Mouse (Mus musculus): ENCODE measurements around the gene Hist1h1a. TPM values are rescaled to one million over a fixed set of nuclear protein-coding genes. Genes with fewer than 3 reads are reported as not detected.
"Not testable (repeated sequence)": the region's sequence is repeated elsewhere in the genome, so short reads cannot be mapped to it uniquely, and the experiment has no call there.

Hist1h1a gene
- polyA plus RNA-seq, 1 experiment from 2014 or later = 4.0 TPM

GRCm38 (mm10) chr13:23757211-23757773, 6.2 kb upstream of the Hist1h1a start:
- no peaks in the 10 kb centered on the region for H3K36me3 ChIP-seq
- no peaks in the 10 kb centered on the region for H3K27me3 ChIP-seq (ENCODE audit: low read depth, poor library complexity, severe bottlenecking)
- peak overlapping the region; percentile 92 for H3K27ac ChIP-seq
- peak overlapping the region; percentile 52 for H3K4me3 ChIP-seq
- peak; percentile 68 for DNase-seq (ENCODE audit: low spot score)
- peaks cover 12% of the 10 kb centered on the region for H3K4me1 ChIP-seq
- H3K9me3 ChIP-seq (replicated peaks) = no peaks in the 10 kb centered on the region
- 2% methylated on average over 22 of the region's 23 CpGs for WGBS

- H3K36me3 ChIP-seq = no peaks in the 10 kb centered on the region
Observed at GRCm38 (mm10) chr13:23757921-23758320, 5.5 kb upstream of the Hist1h1a start.

GRCm38 (mm10) chr13:23759251-23759771, 4.2 kb upstream of the Hist1h1a start:
- Histone ChIP-seq H3K4me3 (no peak overlapping the region), H3K9me3 (replicated peaks) (no peaks in the 10 kb centered on the region), H3K36me3 (no peaks in the 10 kb centered on the region), H3K4me1 (peaks cover 27% of the 10 kb centered on the region), H3K27me3 (ENCODE audit: low read depth, poor library complexity, severe bottlenecking) (no peaks in the 10 kb centered on the region), H3K27ac (peak overlapping the region; percentile 92)
- DNase-seq (ENCODE audit: low spot score) = peak; percentile 26
- 73% methylated on average over 3 of the region's 3 CpGs for WGBS

More at GRCm38 (mm10) chr13:23757921-23758320, 5.5 kb upstream of the Hist1h1a start:
- H3K27ac ChIP-seq = peak overlapping the region; percentile 92
- H3K27me3 ChIP-seq (ENCODE audit: low read depth, poor library complexity, severe bottlenecking) = no peaks in the 10 kb centered on the region
- no peak for DNase-seq (ENCODE audit: low spot score)
- peak overlapping the region; percentile 52 for H3K4me3 ChIP-seq
- H3K4me1 ChIP-seq = peaks cover 15% of the 10 kb centered on the region
- no peaks in the 10 kb centered on the region for H3K9me3 ChIP-seq (replicated peaks)
- 56% methylated on average over 3 of the region's 3 CpGs for WGBS

GRCm38 (mm10) chr13:23759916-23760239, 3.6 kb upstream of the Hist1h1a start:
- Histone ChIP-seq H3K27me3 (ENCODE audit: low read depth, poor library complexity, severe bottlenecking) (no peaks in the 10 kb centered on the region), H3K4me1 (peaks cover 33% of the 10 kb centered on the region), H3K4me3 (peak overlapping the region; percentile 59), H3K36me3 (no peaks in the 10 kb centered on the region), H3K9me3 (replicated peaks) (no peaks in the 10 kb centered on the region), H3K27ac (peak overlapping the region; percentile 92)
- peak; percentile 56 for DNase-seq (ENCODE audit: low spot score)
- WGBS = 74% methylated on average over 1 of the region's 1 CpGs

GRCm38 (mm10) chr13:23760240-23760971, 3.1 kb upstream of the Hist1h1a start:
- no peak for DNase-seq (ENCODE audit: low spot score)
- Histone ChIP-seq H3K27ac (peak overlapping the region; percentile 92), H3K9me3 (replicated peaks) (no peaks in the 10 kb centered on the region), H3K4me3 (peak overlapping the region; percentile 59), H3K36me3 (no peaks in the 10 kb centered on the region), H3K27me3 (ENCODE audit: low read depth, poor library complexity, severe bottlenecking) (no peaks in the 10 kb centered on the region), H3K4me1 (peaks cover 35% of the 10 kb centered on the region)
- 2% methylated on average over 26 of the region's 27 CpGs for WGBS

GRCm38 (mm10) chr13:23760972-23761864, 2.2 kb upstream of the Hist1h1a start, which contains the start of gene Hist1h4a:
TSS of gene Hist1h4a (minus strand) at chr13:23761230.
- H3K9me3 ChIP-seq (replicated peaks) = no peaks in the 10 kb centered on the region
- H3K27me3 ChIP-seq (ENCODE audit: low read depth, poor library complexity, severe bottlenecking) = no peaks in the 10 kb centered on the region
- DNase-seq (ENCODE audit: low spot score) = peak; percentile 100
- no peaks in the 10 kb centered on the region for H3K36me3 ChIP-seq
- H3K27ac ChIP-seq = peak within 1 kb of the TSS; percentile 92
- WGBS = under 1% methylated on average over 61 of the region's 72 CpGs
- peak within 1 kb of the TSS; percentile 59 for H3K4me3 ChIP-seq
- H3K4me1 ChIP-seq = peaks cover 35% of the 10 kb centered on the region

GRCm38 (mm10) chr13:23761871-23762821, 1.3 kb upstream of the Hist1h1a start, which contains the start of gene Hist1h3a:
TSS of gene Hist1h3a (minus strand) at chr13:23762386.
- peak within 1 kb of the TSS; percentile 92 for H3K27ac ChIP-seq
- WGBS = under 1% methylated on average over 34 of the region's 52 CpGs
- not testable (repeated sequence) for H3K9me3 ChIP-seq (replicated peaks); H3K27me3 ChIP-seq (ENCODE audit: low read depth, poor library complexity, severe bottlenecking); H3K36me3 ChIP-seq
- DNase-seq (ENCODE audit: low spot score) = peak; percentile 68
- H3K4me1 ChIP-seq = peaks cover 35% of the 10 kb centered on the region
- H3K4me3 ChIP-seq = peak within 1 kb of the TSS; percentile 59

GRCm38 (mm10) chr13:23763242-23763585, 252 bp upstream of the Hist1h1a start:
- no peak for DNase-seq (ENCODE audit: low spot score)
- H3K4me1 ChIP-seq = peaks cover 31% of the 10 kb centered on the region
- peak overlapping the region; percentile 92 for H3K27ac ChIP-seq
- peak overlapping the region; percentile 59 for H3K4me3 ChIP-seq
- WGBS = 1% methylated on average over 10 of the region's 10 CpGs
- H3K36me3 ChIP-seq = no peaks in the 10 kb centered on the region
- H3K27me3 ChIP-seq (ENCODE audit: low read depth, poor library complexity, severe bottlenecking) = no peaks in the 10 kb centered on the region
- no peaks in the 10 kb centered on the region for H3K9me3 ChIP-seq (replicated peaks)

GRCm38 (mm10) chr13:23764324-23765171, 1.1 kb downstream of the Hist1h1a start:
- WGBS = 38% methylated on average over 12 of the region's 12 CpGs
- peak; percentile 67 for DNase-seq (ENCODE audit: low spot score)

GRCm38 (mm10) chr13:23765172-23765513, 1.7 kb downstream of the Hist1h1a start:
- peak overlapping the region; percentile 59 for H3K4me3 ChIP-seq
- 74% methylated on average over 1 of the region's 1 CpGs for WGBS

More at GRCm38 (mm10) chr13:23764324-23765171, 1.1 kb downstream of the Hist1h1a start:
- Histone ChIP-seq H3K9me3 (replicated peaks) (no peaks in the 10 kb centered on the region), H3K4me3 (peak overlapping the region; percentile 59), H3K27me3 (ENCODE audit: low read depth, poor library complexity, severe bottlenecking) (no peaks in the 10 kb centered on the region), H3K4me1 (peaks cover 31% of the 10 kb centered on the region), H3K36me3 (no peaks in the 10 kb centered on the region), H3K27ac (peak overlapping the region; percentile 92)

GRCm38 (mm10) chr13:23766772-23767171, 3.3 kb downstream of the Hist1h1a start:
- no peak for DNase-seq (ENCODE audit: low spot score)
- H3K4me3 ChIP-seq = no peak overlapping the region
- no peaks in the 10 kb centered on the region for H3K36me3 ChIP-seq
- H3K27me3 ChIP-seq (ENCODE audit: low read depth, poor library complexity, severe bottlenecking) = no peaks in the 10 kb centered on the region
- H3K9me3 ChIP-seq (replicated peaks) = no peaks in the 10 kb centered on the region
- H3K27ac ChIP-seq = no peak overlapping the region
- peaks cover 27% of the 10 kb centered on the region for H3K4me1 ChIP-seq

More at GRCm38 (mm10) chr13:23765172-23765513, 1.7 kb downstream of the Hist1h1a start:
- Histone ChIP-seq H3K27me3 (ENCODE audit: low read depth, poor library complexity, severe bottlenecking) (no peaks in the 10 kb centered on the region), H3K9me3 (replicated peaks) (no peaks in the 10 kb centered on the region), H3K36me3 (no peaks in the 10 kb centered on the region), H3K27ac (0 out of 2 replicates have a peak overlapping the region, but pooled peaks have one; percentile 92), H3K4me1 (peaks cover 28% of the 10 kb centered on the region)
- no peak for DNase-seq (ENCODE audit: low spot score)

All from limb, embryonic 10.5 days (tissue).